Mouse (Mus musculus) lung, adult 2 months (tissue): ENCODE data around the gene Mlip.

ENCODE experiments used
- CTCF ChIP-seq: fragments of 200-500 bp; IDR thresholded peaks from 2 replicates; pipeline ENCODE4 v1.5.1; 2011; ENCODE audit warnings: mild to moderate bottlenecking, low read length, control low read depth; ENCODE audit not compliant: insufficient read depth
- POLR2A ChIP-seq: fragments of 200-500 bp; IDR thresholded peaks from 2 replicates; pipeline ENCODE4 v1.6.1; 2011; ENCODE audit warnings: low read depth, mild to moderate bottlenecking, control low read depth, low read length, borderline replicate concordance; ENCODE audit errors: extremely low read depth

GRCm38 (mm10) chr9:77360654-77361053, 7.9 kb upstream of the Mlip start:
- no peak for TF ChIP-seq POLR2A
- no peak for TF ChIP-seq CTCF
